Mouse (Mus musculus): ENCODE measurements at regions not wholly inside any gene's neighbourhood (a gene's known extent, or its start where the extent isn't known, plus 50 kb on each side); places are given as distances from the start of the nearest gene placed in this dataset.
"Not testable (repeated sequence)": the region's sequence is repeated elsewhere in the genome, so short reads cannot be mapped to it uniquely, and the experiment has no call there.

GRCm38 (mm10) chr16:54857369-54857768, 440.4 kb downstream of the Zpld1 start:
- no peaks in the 10 kb centered on the region for H3K4me1 ChIP-seq (replicated peaks; ENCODE audit: control insufficient read depth, insufficient read depth, low read length)
- no peaks in the 10 kb centered on the region for H3K9me3 ChIP-seq (ENCODE audit: control insufficient read depth)
- no peak overlapping the region for H3K27ac ChIP-seq (ENCODE audit: low read depth, low read length)
- H3K4me2 ChIP-seq (replicated peaks; ENCODE audit: low read depth): no peak overlapping the region
- H3K36me3 ChIP-seq (ENCODE audit: control insufficient read depth, insufficient read depth): no peaks in the 10 kb centered on the region
- H3K27me3 ChIP-seq (replicated peaks; ENCODE audit: control insufficient read depth, insufficient read depth, low read length): no peaks in the 10 kb centered on the region
- no peak overlapping the region for H3K4me3 ChIP-seq (ENCODE audit: low read depth, low read length)
- no peak for ATAC-seq
- no peak overlapping the region for H3K9ac ChIP-seq (ENCODE audit: low read depth, low read length)
- TF ChIP-seq CTCF (IDR thresholded peaks at IDR 0.05; ENCODE audit: low read depth): no peak

GRCm38 (mm10) chr16:54842996-54843395, 454.8 kb downstream of the Zpld1 start:
- H3K27me3 ChIP-seq (replicated peaks; ENCODE audit: control insufficient read depth, insufficient read depth, low read length); H3K27ac ChIP-seq (ENCODE audit: low read depth, low read length); H3K36me3 ChIP-seq (ENCODE audit: control insufficient read depth, insufficient read depth); H3K4me2 ChIP-seq (replicated peaks; ENCODE audit: low read depth); H3K9me3 ChIP-seq (ENCODE audit: control insufficient read depth); H3K9ac ChIP-seq (ENCODE audit: low read depth, low read length); H3K4me1 ChIP-seq (replicated peaks; ENCODE audit: control insufficient read depth, insufficient read depth, low read length); ATAC-seq; H3K4me3 ChIP-seq (ENCODE audit: low read depth, low read length): not testable (repeated sequence)
- 83% methylated on average over 4 of the region's 4 CpGs for WGBS
